Mouse (Mus musculus): Measurements from ENCODE around the gene Prkar2b.

DNA sequence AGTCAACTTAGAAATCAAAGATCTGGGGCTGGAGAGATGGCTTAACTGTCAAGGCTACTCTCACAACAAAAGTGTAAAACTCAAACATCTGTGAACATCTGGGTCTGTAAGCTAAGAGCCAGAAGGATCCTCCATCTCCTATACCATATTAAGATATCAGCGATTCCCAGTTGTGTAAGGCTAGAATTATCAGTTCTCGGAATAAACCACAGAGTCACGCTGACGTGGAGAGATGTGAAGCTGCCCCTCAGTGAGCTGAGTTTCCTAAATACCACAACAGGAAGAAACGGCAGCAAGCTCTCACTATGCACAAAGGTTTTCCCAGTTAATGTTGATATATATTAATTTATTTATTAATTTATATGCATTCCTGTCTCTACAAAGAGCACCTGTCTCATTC lies 10.9 kb downstream of the Prkar2b start:
- TF ChIP-seq EP300 (IDR thresholded peaks at IDR 0.05; ENCODE audit: low read depth) (peak; percentile 100), CTCF (IDR thresholded peaks at IDR 0.05; ENCODE audit: low read depth) (no peak)
